Mouse (Mus musculus) activated CD4-positive, CD25-positive, alpha-beta regulatory T cell (primary cell): Measurements from ENCODE around the gene Ptgds. TPM values are rescaled to one million over a fixed set of nuclear protein-coding genes. Genes with fewer than 3 reads are reported as not detected.

ENCODE experiments used
- polyA plus RNA-seq, 2 experiments: library from polyadenylated mRNA; unstranded; fragments of 100-300 nt; shearing (Covaris generic); gene quantifications; one replicate each; pipeline ENCODE4 v1.2.1; 2017

Gene Ptgds
- under 1 TPM in 1 of 2 experiments, not detected in 1; 0.63 TPM for polyA plus RNA-seq

DNA sequence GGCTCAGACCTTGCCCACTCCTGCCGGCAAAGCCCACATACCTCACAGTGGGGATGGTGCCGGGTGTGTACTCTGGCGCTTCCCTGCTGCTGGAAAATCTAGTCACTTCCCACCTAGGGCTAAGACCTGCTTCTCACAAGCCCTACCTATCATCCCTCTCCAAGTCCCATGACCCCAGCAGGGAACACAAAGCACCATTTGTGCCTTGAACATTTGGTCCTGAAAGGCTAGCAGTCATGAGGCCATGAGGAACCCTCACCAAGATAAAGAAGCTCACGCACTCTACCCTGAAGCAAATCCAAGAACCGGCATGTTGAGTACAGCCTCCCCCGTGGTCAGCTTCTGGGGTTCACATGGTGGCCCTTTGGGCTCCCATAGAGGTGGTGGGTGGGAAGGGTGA is at the start of gene Ptgds:
Gene Ptgds (minus strand): TSS at position 78 of the 400 bp plus-strand sequence.

DNA sequence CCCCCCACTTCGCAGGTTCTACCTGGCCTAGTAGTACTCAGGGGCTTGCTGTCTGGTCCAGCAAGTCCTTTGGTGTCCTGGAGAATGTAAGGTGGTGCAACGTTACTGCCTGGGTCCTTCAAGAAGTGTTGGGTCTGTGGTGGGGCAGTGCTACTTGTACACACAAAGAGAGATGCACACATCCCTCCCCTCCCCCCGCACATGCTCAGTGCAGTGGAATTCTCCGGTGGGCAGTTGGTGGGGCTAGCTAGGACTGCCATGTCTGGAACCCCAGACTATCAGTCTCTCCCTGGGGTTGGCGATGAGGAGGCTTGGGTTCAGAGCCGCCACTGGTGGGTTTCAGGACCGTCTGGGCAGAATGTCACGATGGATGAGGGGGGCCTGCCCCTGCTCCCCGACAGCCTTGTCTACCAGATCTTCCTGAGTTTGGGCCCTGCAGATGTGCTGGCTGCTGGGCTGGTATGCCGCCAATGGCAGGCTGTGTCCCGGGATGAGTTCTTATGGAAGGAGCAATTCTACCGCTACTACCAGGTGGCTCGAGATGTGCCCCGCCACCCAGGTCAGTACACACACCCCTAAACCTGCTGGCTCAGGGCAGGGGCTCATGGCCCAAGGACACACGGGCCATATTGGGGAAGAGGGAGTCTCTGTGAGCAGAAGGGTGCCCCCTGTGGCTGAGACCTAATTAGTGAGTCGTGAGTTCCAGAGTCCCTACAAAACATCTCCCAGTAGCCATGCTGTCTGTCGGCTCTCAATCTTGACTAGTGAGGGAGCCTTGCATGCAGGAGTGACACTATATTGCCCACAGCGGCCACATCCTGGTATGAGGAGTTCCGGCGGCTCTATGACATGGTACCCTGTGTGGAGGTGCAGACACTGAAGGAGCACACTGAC is 32.0 kb upstream of the Ptgds start, which contains the start of gene C8g:
Gene C8g (minus strand): TSS at position 127 of the 894 bp plus-strand sequence.

DNA sequence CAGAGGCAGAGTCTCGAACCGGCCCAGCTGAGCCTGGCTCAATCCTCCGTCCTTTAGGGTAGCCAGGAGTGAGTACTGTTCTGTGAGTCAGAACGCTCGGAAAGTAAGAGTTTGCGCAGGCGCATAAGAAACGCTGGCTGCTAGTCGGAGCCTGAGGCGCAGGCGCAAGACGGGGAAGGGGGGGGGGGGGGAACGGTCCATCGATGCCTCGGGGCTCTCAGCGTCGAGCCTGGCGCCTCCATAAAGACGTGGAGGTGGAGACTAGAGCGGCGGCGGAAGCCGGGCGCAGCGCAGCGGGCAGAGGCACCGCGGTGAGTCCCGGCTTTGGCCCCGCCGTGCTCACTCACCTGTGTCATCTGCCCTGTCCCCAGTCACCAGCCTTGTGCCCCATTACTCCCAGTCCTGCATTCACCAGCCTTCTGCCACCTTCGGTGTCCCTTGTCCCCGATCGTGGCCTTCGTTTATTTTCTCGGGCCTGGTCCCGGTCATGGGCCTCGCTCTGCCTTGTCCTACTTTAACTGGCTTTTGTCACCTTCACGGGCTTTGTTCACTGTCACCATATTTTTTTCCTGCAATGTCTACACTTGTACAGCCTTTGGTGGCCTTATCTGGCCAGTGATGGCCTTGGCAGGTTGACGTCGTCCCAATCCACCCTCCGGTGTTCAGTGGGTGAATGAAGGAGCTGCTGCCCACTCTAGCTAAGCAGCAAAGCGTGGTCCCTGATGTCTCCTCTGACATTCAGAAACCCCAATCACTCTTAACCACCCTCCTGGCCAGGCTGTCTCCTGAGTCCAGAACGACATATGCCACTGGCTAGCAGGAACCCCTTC is 30.9 kb upstream of the Ptgds start, which contains the start of gene Fbxw5:
Gene Fbxw5 (plus strand): TSS at position 175 of the 830 bp plus-strand sequence.

DNA sequence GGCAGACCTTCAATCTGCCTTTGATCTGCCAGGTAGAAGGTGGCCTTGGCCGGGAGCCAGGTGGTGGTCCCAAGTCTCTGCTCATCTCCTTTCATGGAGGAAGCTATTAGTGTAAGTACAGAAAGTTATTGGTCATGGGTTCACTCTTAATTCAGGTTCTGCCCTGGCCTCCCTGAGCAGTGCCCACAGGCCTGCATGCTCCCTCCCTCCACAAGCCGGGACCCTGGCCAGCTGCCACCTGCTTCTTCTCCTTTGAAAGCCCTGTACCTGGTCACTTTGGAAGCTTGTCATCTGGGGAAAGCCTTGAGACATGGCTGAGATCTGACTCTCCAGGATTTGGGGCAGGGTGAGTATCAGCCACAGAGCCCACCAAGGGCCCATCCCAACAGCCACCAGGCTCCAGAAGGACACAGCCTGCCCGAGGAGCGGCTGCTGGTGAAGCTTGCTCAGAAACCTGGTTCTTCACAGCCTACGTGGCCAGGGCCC is 23.7 kb upstream of the Ptgds start, which contains the start of gene Lcn12:
Gene Lcn12 (minus strand): TSS at position 436 of the 486 bp plus-strand sequence.

DNA sequence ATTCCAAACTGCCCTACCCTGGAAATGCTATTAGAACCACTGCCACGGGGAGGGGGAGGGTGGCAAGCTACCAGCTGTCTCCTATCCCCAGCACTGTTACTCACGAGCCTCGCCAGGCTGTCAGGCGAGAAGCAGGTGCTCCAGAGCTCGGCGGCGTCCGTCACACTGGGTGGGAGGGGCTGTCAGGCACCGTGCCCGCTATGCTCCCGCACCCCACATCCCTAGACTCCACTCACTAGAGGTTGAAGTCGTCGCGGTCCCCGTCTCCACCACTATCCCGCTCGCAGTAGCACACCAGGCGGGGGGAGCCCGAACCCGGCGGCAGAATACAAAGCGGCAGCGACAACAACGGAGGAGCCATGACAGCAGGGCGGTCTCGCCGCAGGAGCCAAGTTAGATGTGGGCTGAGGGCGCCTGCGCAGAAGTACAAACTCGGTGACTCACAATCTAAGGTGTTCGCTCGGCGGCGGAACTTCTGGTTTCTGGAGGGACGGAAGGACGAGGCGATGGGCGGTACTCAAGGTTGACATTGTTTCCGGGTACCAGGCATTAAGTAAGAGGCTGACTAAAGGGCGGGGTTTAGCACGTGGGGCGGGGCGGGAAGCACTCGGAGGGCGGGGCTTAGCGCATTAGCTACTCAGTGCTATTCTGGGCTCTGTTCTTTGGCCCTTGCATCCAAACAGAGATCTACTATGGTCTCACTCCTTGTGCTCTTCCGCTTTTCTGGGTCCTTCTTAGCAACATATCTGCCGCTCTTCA is 9.1 kb downstream of the Ptgds start, which contains the start of gene Paxx:
Gene Paxx (minus strand): TSS at position 544 of the 759 bp plus-strand sequence.

DNA sequence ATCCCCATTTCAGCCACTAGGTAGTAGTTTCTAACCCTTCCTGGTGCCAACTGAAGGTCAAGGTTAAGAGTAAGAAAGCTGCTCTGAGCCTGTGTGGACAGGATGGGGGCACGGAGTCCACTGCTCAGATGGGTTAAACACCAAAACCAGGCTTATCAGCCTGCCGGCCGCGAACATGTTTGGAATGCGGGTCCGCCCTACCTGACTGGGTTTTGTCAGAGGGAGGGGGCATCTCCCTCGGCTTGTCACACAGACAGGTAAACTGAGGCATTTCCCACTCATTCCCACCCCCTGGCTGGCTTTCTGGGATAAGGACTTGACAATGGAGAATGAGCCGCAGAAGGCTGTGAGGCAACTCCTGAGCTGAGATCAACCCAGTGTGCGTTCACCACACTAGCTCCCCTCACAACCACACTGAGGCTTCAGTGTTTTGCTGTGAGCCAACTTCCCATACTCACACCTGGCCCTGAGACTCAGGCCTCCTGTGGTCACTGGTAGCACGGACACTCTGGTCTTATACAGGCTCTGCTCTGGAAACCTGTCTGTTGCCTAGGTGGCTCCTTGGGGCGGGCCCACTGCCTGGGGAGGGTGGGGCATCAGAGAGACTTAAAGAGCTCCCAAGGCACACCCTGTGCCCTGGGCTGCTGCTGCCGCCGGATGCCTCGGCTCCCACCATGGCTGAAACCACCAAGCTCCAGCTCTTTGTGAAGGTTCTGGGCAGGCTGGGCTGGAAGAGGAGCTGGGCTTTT is 13.5 kb downstream of the Ptgds start, which contains the start of gene Clic3:
Gene Clic3 (plus strand): TSS at position 634 of the 749 bp plus-strand sequence.

DNA sequence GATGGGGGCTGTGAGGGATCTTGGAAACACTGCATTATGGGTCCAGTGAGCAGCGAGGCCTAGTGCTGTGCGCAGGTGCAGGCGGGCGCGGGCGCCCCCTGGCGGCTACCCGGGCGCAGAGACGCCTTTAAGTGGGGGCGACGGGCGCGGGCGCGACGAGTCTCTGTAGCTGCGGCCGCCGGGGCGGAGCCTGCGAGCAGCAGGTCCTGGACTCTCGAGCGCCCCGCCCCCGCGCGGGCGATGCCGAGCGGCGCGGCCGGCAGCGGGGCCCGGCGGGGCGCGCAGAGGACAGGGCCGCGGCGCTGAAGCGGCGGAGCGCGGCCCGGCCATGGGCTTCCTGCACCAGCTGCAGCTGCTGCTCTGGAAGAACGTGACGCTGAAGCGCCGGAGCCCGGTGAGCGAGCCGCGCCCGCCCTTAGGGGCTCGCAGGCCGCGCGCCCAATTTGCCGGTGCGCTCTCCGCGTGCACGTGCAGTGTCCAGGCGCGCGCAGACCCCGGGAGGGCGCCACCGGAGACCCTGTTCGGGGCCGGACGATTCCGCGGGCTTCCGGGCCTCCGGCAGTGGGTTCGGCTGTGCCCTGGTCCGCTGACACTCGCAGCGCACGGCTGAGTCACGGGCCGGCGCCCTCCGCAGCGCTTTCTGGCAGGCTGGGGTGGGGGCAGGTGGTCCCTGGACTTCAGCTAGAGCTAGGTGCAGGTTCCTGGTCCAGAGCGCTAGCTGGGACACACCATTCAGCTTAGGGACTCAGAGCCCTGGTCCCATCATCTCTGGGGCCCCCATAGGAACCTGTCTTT is 41.2 kb downstream of the Ptgds start, which contains the start of gene Abca2:
Gene Abca2 (plus strand): TSS at position 262 of the 795 bp plus-strand sequence.

DNA sequence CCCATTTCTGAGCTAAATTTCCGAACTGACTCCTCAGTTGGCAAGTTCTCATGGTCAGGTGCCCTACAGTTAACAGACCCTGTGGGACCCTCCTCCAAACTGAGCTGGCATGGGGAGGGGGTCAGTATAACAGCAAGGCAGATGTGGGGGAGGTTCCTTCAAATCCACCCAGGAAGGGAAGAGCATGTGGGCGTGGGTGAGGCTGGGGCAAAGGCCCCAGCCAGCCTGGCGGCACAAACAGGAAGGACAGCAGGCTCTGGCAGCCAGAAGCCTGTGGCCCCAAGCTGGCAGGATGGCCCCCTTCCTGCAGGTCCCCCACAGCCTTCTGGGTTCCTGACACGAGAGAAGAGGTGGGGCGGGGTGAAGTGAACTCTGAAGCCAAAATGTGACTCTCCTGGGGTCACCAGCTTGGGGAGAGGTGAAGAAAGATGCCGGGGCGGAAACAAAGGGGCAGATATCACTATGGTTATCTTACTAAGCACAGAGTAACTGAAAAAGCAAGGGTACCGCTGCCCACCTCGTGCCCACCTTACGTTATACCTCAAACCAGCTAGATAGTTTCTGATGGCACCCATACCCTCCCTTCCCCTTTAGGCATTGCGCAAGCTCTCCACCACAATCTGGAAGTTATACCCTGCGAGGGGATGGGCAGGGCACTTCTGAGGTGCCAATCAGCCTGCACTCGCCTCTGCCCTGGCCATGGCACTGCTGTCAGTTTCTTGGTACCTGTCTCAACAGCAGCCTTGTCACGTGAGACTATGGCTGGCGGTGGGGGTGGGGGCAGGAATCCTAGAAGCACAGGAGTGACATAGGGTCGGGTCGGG is 47.0 kb downstream of the Ptgds start, which contains the start of gene Fut7:
Gene Fut7 (plus strand): TSS at position 681 of the 824 bp plus-strand sequence.

Other genes starting within 250 kb of the Ptgds start
- gene Tubb4b, start 245.3 kb downstream of the Ptgds start, polyA plus RNA-seq, result 100 to 1,000 TPM; 153 to 167 TPM
- gene Slc34a3, start 235.7 kb downstream of the Ptgds start, polyA plus RNA-seq, result under 1 TPM in 1 of 2 experiments, not detected in 1; 0.07 TPM
- gene Rnf224, start 233.3 kb downstream of the Ptgds start, polyA plus RNA-seq, result under 1 TPM in 1 of 2 experiments, not detected in 1; 0.14 TPM
- 1 to 10 TPM; 1.2 to 4.3 TPM for gene Rnf208, start 227.8 kb downstream of the Ptgds start, polyA plus RNA-seq
- gene Cysrt1, start 227.6 kb downstream of the Ptgds start, polyA plus RNA-seq, result not detected
- 1 to 10 TPM; 2.1 to 9.4 TPM for gene AL732309.1, start 223.2 kb downstream of the Ptgds start, polyA plus RNA-seq
- gene Tmem203, start 214.6 kb downstream of the Ptgds start, polyA plus RNA-seq, result 10 to 100 TPM; 31.0 to 41.1 TPM
- 10 to 100 TPM; 10.9 to 12.4 TPM for gene Tprn, start 207.4 kb downstream of the Ptgds start, polyA plus RNA-seq
- 100 to 1,000 TPM; 140 TPM for gene Ssna1, start 197.6 kb downstream of the Ptgds start, polyA plus RNA-seq
- 10 to 100 TPM; 78.1 to 84.1 TPM for gene Anapc2, start 197.6 kb downstream of the Ptgds start, polyA plus RNA-seq
- not detected for gene Tmem210, start 181.9 kb downstream of the Ptgds start, polyA plus RNA-seq
- not detected for gene Lrrc26, start 180.1 kb downstream of the Ptgds start, polyA plus RNA-seq
- under 1 TPM; 0.10 to 0.39 TPM for gene Grin1, start 150.9 kb downstream of the Ptgds start, polyA plus RNA-seq
- gene Man1b1, start 137.7 kb downstream of the Ptgds start, polyA plus RNA-seq, result 10 to 100 TPM; 17.2 to 17.6 TPM
- 10 to 100 TPM; 13.0 to 16.1 TPM for gene Dpp7, start 113.7 kb downstream of the Ptgds start, polyA plus RNA-seq
- gene Uap1l1, start 104.4 kb downstream of the Ptgds start, polyA plus RNA-seq, result 10 to 100 TPM; 50.7 to 71.9 TPM
- 1 to 10 TPM; 4.3 to 6.6 TPM for gene Sapcd2, start 97.7 kb downstream of the Ptgds start, polyA plus RNA-seq
- gene Entpd2, start 74.2 kb downstream of the Ptgds start, polyA plus RNA-seq, result under 1 TPM in 1 of 2 experiments, not detected in 1; 0.17 TPM
- gene Npdc1, start 70.7 kb downstream of the Ptgds start, polyA plus RNA-seq, result 1 to 10 TPM; 1.1 to 4.0 TPM
- 10 to 100 TPM; 13.1 to 35.9 TPM for gene Fut7, start 46.8 kb downstream of the Ptgds start, polyA plus RNA-seq
- gene Abca2, start 41.3 kb downstream of the Ptgds start, polyA plus RNA-seq, result 10 to 100 TPM; 20.5 to 67.6 TPM
- 1 to 10 TPM; 1.1 to 2.4 TPM for gene Clic3, start 13.2 kb downstream of the Ptgds start, polyA plus RNA-seq
- 100 to 1,000 TPM in 1 of 2 experiments, 10 to 100 TPM in 1; 95.9 to 106 TPM for gene Paxx, start 9.0 kb downstream of the Ptgds start, polyA plus RNA-seq
- gene Lcn12, start 23.9 kb upstream of the Ptgds start, polyA plus RNA-seq, result not detected
- 10 to 100 TPM; 64.4 to 86.7 TPM for gene Fbxw5, start 30.7 kb upstream of the Ptgds start, polyA plus RNA-seq
- 1 to 10 TPM; 5.9 to 6.1 TPM for gene C8g, start 31.7 kb upstream of the Ptgds start, polyA plus RNA-seq
- 10 to 100 TPM; 52.5 to 80.6 TPM for gene Traf2, start 76.9 kb upstream of the Ptgds start, polyA plus RNA-seq
- gene Edf1, start 87.8 kb upstream of the Ptgds start, polyA plus RNA-seq, result 100 to 1,000 TPM; 327 to 440 TPM
- gene Mamdc4, start 104.8 kb upstream of the Ptgds start, polyA plus RNA-seq, result 1 to 10 TPM; 1.2 to 1.8 TPM
- gene Phpt1, start 105.2 kb upstream of the Ptgds start, polyA plus RNA-seq, result 10 to 100 TPM; 51.3 to 89.9 TPM
- under 1 TPM; 0.58 to 0.69 TPM for gene Ajm1, start 111.7 kb upstream of the Ptgds start, polyA plus RNA-seq
- gene Rabl6, start 138.5 kb upstream of the Ptgds start, polyA plus RNA-seq, result 10 to 100 TPM; 30.8 to 31.8 TPM
- gene Ccdc183, start 147.6 kb upstream of the Ptgds start, polyA plus RNA-seq, result not detected
- gene Tmem141, start 152.0 kb upstream of the Ptgds start, polyA plus RNA-seq, result 1 to 10 TPM; 1.2 to 4.9 TPM
- 1 to 10 TPM; 4.7 to 8.3 TPM for gene Fcna, start 158.0 kb upstream of the Ptgds start, polyA plus RNA-seq
- gene Lcn8, start 183.1 kb upstream of the Ptgds start, polyA plus RNA-seq, result not detected
- not detected for gene Lcn5, start 187.9 kb upstream of the Ptgds start, polyA plus RNA-seq
- gene Lcn6, start 206.7 kb upstream of the Ptgds start, polyA plus RNA-seq, result under 1 TPM in 1 of 2 experiments, not detected in 1; 0.60 TPM
- gene Lcn10, start 212.7 kb upstream of the Ptgds start, polyA plus RNA-seq, result under 1 TPM; 0.14 to 0.21 TPM
- not detected for gene Obp2a, start 230.0 kb upstream of the Ptgds start, polyA plus RNA-seq
- 10 to 100 TPM; 57.5 to 58.4 TPM for gene Bmyc, start 236.7 kb upstream of the Ptgds start, polyA plus RNA-seq